Mouse (Mus musculus): ENCODE measurements around the gene Tcf7l1. TPM values are rescaled to one million over a fixed set of nuclear protein-coding genes. Genes with fewer than 3 reads are reported as not detected.

Tcf7l1 gene
- polyA plus RNA-seq, 1 experiment from 2014 or later = 6.8 TPM

- Histone ChIP-seq H3K27ac (ENCODE audit: low read depth, low read length) (peak within 1 kb of the TSS; percentile 93), H3K27me3 (replicated peaks; ENCODE audit: control insufficient read depth, insufficient read depth, low read length) (no peaks in the 10 kb centered on the region), H3K9me3 (replicated peaks; ENCODE audit: control insufficient read depth, low read length) (no peaks in the 10 kb centered on the region), H3K4me1 (ENCODE audit: control insufficient read depth, insufficient read depth, low read length) (peaks cover 17% of the 10 kb centered on the region), H3K9ac (ENCODE audit: low read length) (peak within 1 kb of the TSS; percentile 82), H3K4me3 (ENCODE audit: low read depth, low read length) (peak within 1 kb of the TSS; percentile 53), H3K36me3 (ENCODE audit: control insufficient read depth, insufficient read depth, low read length) (peaks cover 17% of the 10 kb centered on the region), H3K4me2 (ENCODE audit: low read length) (peak within 1 kb of the TSS; percentile 86)
- ATAC-seq = peak; percentile 99
- DNase-seq (ENCODE audit: low spot score) = peak; percentile 98
- under 1% methylated on average over 41 of the region's 41 CpGs for WGBS
Observed at GRCm38 (mm10) chr6:72616643-72617288, 172.3 kb downstream of the Tcf7l1 start, which contains the start of gene Tgoln1. Gene Tgoln1, minus strand, starts transcription at chr6:72617000.

GRCm38 (mm10) chr6:72615561-72616375, 173.3 kb downstream of the Tcf7l1 start:
- peak overlapping the region; percentile 82 for H3K9ac ChIP-seq (ENCODE audit: low read length)
- H3K4me2 ChIP-seq (ENCODE audit: low read length) = peak overlapping the region; percentile 86
- no peaks in the 10 kb centered on the region for H3K27me3 ChIP-seq (replicated peaks; ENCODE audit: control insufficient read depth, insufficient read depth, low read length)
- H3K27ac ChIP-seq (ENCODE audit: low read depth, low read length) = no peak overlapping the region
- peaks cover 17% of the 10 kb centered on the region for H3K4me1 ChIP-seq (ENCODE audit: control insufficient read depth, insufficient read depth, low read length)
- H3K36me3 ChIP-seq (ENCODE audit: control insufficient read depth, insufficient read depth, low read length) = peaks cover 26% of the 10 kb centered on the region
- H3K4me3 ChIP-seq (ENCODE audit: low read depth, low read length) = peak overlapping the region; percentile 53
- WGBS = 33% methylated on average over 25 of the region's 25 CpGs
- H3K9me3 ChIP-seq (replicated peaks; ENCODE audit: control insufficient read depth, low read length) = no peaks in the 10 kb centered on the region
- ATAC-seq = no peak
- no peak for DNase-seq (ENCODE audit: low spot score)

- Histone ChIP-seq H3K27ac (ENCODE audit: low read depth, low read length) (no peak overlapping the region), H3K9ac (ENCODE audit: low read length) (peak overlapping the region; percentile 82), H3K9me3 (replicated peaks; ENCODE audit: control insufficient read depth, low read length) (no peaks in the 10 kb centered on the region), H3K4me2 (ENCODE audit: low read length) (peak overlapping the region; percentile 86), H3K4me1 (ENCODE audit: control insufficient read depth, insufficient read depth, low read length) (peaks cover 17% of the 10 kb centered on the region), H3K4me3 (ENCODE audit: low read depth, low read length) (peak overlapping the region; percentile 53), H3K36me3 (ENCODE audit: control insufficient read depth, insufficient read depth, low read length) (peaks cover 32% of the 10 kb centered on the region), H3K27me3 (replicated peaks; ENCODE audit: control insufficient read depth, insufficient read depth, low read length) (no peaks in the 10 kb centered on the region)
- DNase-seq (ENCODE audit: low spot score) (no peak), ATAC-seq (no peak)
- WGBS = 76% methylated on average over 2 of the region's 2 CpGs
Observed at GRCm38 (mm10) chr6:72615151-72615550, 173.9 kb downstream of the Tcf7l1 start.

GRCm38 (mm10) chr6:72610261-72610660, 178.8 kb downstream of the Tcf7l1 start:
- Histone ChIP-seq H3K4me3 (ENCODE audit: low read depth, low read length) (no peak overlapping the region), H3K4me1 (ENCODE audit: control insufficient read depth, insufficient read depth, low read length) (peaks cover 5% of the 10 kb centered on the region), H3K27me3 (replicated peaks; ENCODE audit: control insufficient read depth, insufficient read depth, low read length) (no peaks in the 10 kb centered on the region), H3K9ac (ENCODE audit: low read length) (no peak overlapping the region), H3K27ac (ENCODE audit: low read depth, low read length) (no peak overlapping the region), H3K4me2 (ENCODE audit: low read length) (no peak overlapping the region), H3K36me3 (ENCODE audit: control insufficient read depth, insufficient read depth, low read length) (peaks cover 74% of the 10 kb centered on the region), H3K9me3 (replicated peaks; ENCODE audit: control insufficient read depth, low read length) (no peaks in the 10 kb centered on the region)
- no peak for DNase-seq (ENCODE audit: low spot score)
- 80% methylated on average over 4 of the region's 4 CpGs for WGBS
- no peak for ATAC-seq

- WGBS = 91% methylated on average over 4 of the region's 4 CpGs
- Histone ChIP-seq H3K27ac (ENCODE audit: low read depth, low read length) (no peak overlapping the region), H3K4me1 (ENCODE audit: control insufficient read depth, insufficient read depth, low read length) (no peaks in the 10 kb centered on the region), H3K4me3 (ENCODE audit: low read depth, low read length) (no peak overlapping the region), H3K9ac (ENCODE audit: low read length) (no peak overlapping the region), H3K9me3 (replicated peaks; ENCODE audit: control insufficient read depth, low read length) (no peaks in the 10 kb centered on the region), H3K27me3 (replicated peaks; ENCODE audit: control insufficient read depth, insufficient read depth, low read length) (no peaks in the 10 kb centered on the region), H3K4me2 (ENCODE audit: low read length) (no peak overlapping the region), H3K36me3 (ENCODE audit: control insufficient read depth, insufficient read depth, low read length) (peaks cover 88% of the 10 kb centered on the region)
- ATAC-seq (no peak), DNase-seq (ENCODE audit: low spot score) (no peak)
Observed at GRCm38 (mm10) chr6:72608662-72609184, 180.3 kb downstream of the Tcf7l1 start.

- no peaks in the 10 kb centered on the region for H3K4me1 ChIP-seq (ENCODE audit: control insufficient read depth, insufficient read depth, low read length)
- H3K27ac ChIP-seq (ENCODE audit: low read depth, low read length) = no peak overlapping the region
- H3K27me3 ChIP-seq (replicated peaks; ENCODE audit: control insufficient read depth, insufficient read depth, low read length) = no peaks in the 10 kb centered on the region
- peaks cover 79% of the 10 kb centered on the region for H3K36me3 ChIP-seq (ENCODE audit: control insufficient read depth, insufficient read depth, low read length)
- DNase-seq (ENCODE audit: low spot score) (no peak), ATAC-seq (no peak)
- WGBS = 86% methylated on average over 5 of the region's 5 CpGs
- H3K9me3 ChIP-seq (replicated peaks; ENCODE audit: control insufficient read depth, low read length) = no peaks in the 10 kb centered on the region
- H3K9ac ChIP-seq (ENCODE audit: low read length) = no peak overlapping the region
- no peak overlapping the region for H3K4me3 ChIP-seq (ENCODE audit: low read depth, low read length)
- H3K4me2 ChIP-seq (ENCODE audit: low read length) = no peak overlapping the region
Observed at GRCm38 (mm10) chr6:72607676-72608075, 181.4 kb downstream of the Tcf7l1 start.

- no peaks in the 10 kb centered on the region for H3K27me3 ChIP-seq (replicated peaks; ENCODE audit: control insufficient read depth, insufficient read depth, low read length)
- ATAC-seq (no peak), DNase-seq (ENCODE audit: low spot score) (no peak)
- H3K9me3 ChIP-seq (replicated peaks; ENCODE audit: control insufficient read depth, low read length) = no peaks in the 10 kb centered on the region
- no peak overlapping the region for H3K4me2 ChIP-seq (ENCODE audit: low read length)
- no peak overlapping the region for H3K27ac ChIP-seq (ENCODE audit: low read depth, low read length)
- no peak overlapping the region for H3K9ac ChIP-seq (ENCODE audit: low read length)
- no peaks in the 10 kb centered on the region for H3K4me1 ChIP-seq (ENCODE audit: control insufficient read depth, insufficient read depth, low read length)
- 80% methylated on average over 4 of the region's 4 CpGs for WGBS
- peaks cover 75% of the 10 kb centered on the region for H3K36me3 ChIP-seq (ENCODE audit: control insufficient read depth, insufficient read depth, low read length)
- H3K4me3 ChIP-seq (ENCODE audit: low read depth, low read length) = no peak overlapping the region
Observed at GRCm38 (mm10) chr6:72607060-72607459, 182.0 kb downstream of the Tcf7l1 start.

GRCm38 (mm10) chr6:72604066-72604465, 185.0 kb downstream of the Tcf7l1 start:
- no peak overlapping the region for H3K27ac ChIP-seq (ENCODE audit: low read depth, low read length)
- 81% methylated on average over 2 of the region's 2 CpGs for whole genome bisulfite sequencing
- H3K36me3 ChIP-seq (ENCODE audit: control insufficient read depth, insufficient read depth, low read length) = peaks cover 46% of the 10 kb centered on the region
- no peaks in the 10 kb centered on the region; the same call in 1 of the 2 replicates for H3K4me1 ChIP-seq (ENCODE audit: control insufficient read depth, insufficient read depth, low read length)
- DNase-seq (ENCODE audit: low spot score) = no peak
- ATAC-seq = no peak
- no peak overlapping the region for H3K9ac ChIP-seq (ENCODE audit: low read length)
- H3K27me3 ChIP-seq (replicated peaks; ENCODE audit: control insufficient read depth, insufficient read depth, low read length) = no peaks in the 10 kb centered on the region
- no peak overlapping the region for H3K4me2 ChIP-seq (ENCODE audit: low read length)
- no peaks in the 10 kb centered on the region for H3K9me3 ChIP-seq (replicated peaks; ENCODE audit: control insufficient read depth, low read length)
- H3K4me3 ChIP-seq (ENCODE audit: low read depth, low read length) = no peak overlapping the region

Measured in forebrain, embryonic 14.5 days (tissue).